Mouse (Mus musculus) thymus, adult 2 months (tissue): Measurements from ENCODE around the gene Gm21992.

ENCODE experiments used
- CTCF ChIP-seq: fragments of 200-500 bp; IDR thresholded peaks from 2 replicates; pipeline ENCODE4 v1.5.1; 2012; ENCODE audit warnings: mild to moderate bottlenecking, control low read depth, low read length, moderate library complexity, borderline replicate concordance; ENCODE audit not compliant: control insufficient read depth, poor library complexity, insufficient read depth; ENCODE audit errors: extremely low read depth
- POLR2A ChIP-seq: fragments of 200-500 bp; IDR thresholded peaks from 2 replicates; pipeline ENCODE4 v1.6.1; 2012; ENCODE audit warnings: mild to moderate bottlenecking, low read length, control low read depth, moderate library complexity; ENCODE audit not compliant: control insufficient read depth, poor library complexity, insufficient read depth; ENCODE audit errors: extremely low read depth

GRCm38 (mm10) chr19:4745681-4746080 is 65.7 kb downstream of the Gm21992 start:
- TF ChIP-seq CTCF (no peak), POLR2A (no peak)
